Mouse (Mus musculus): Measurements from ENCODE around the gene Slit1. TPM values are rescaled to one million over a fixed set of nuclear protein-coding genes. Genes with fewer than 3 reads are reported as not detected.

The Slit1 gene
- polyA plus RNA-seq, 1 experiment: 0.34 TPM

DNA sequence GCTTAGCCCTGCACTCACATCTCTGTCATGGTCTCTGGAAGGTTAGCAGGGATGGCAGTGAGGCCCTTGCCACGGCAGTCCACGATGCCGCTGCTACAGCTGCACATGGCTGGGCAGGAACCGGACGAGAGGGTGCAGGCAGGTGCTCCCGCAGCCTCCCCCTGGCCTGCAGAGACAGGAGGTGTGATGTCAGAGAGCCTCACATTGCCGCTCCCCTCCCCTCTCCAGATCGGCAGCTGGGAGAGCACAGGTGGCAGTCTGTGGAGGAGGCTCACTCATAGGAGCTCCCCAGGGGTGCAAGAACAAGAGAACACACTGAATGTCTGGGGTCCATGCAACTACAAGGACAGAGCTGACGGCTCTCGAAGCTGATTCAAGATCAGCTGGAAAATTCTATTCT is 94.1 kb downstream of the Slit1 start:
- TF ChIP-seq FLI1 (IDR thresholded peaks at IDR 0.05; ENCODE audit: low read length) (no peak), GATA1 (IDR thresholded peaks at IDR 0.05; ENCODE audit: borderline replicate concordance, low read length) (no peak)
- Histone ChIP-seq H3K27me3 (replicated peaks) (peaks cover 77% of the 10 kb centered on the region), H3K9me3 (peaks cover 9% of the 10 kb centered on the region), H3K4me1 (peaks cover 8% of the 10 kb centered on the region), H3K36me3 (replicated peaks; ENCODE audit: low read length) (no peaks in the 10 kb centered on the region), H3K4me3 (replicated peaks) (peak overlapping the region; percentile 38)

DNA sequence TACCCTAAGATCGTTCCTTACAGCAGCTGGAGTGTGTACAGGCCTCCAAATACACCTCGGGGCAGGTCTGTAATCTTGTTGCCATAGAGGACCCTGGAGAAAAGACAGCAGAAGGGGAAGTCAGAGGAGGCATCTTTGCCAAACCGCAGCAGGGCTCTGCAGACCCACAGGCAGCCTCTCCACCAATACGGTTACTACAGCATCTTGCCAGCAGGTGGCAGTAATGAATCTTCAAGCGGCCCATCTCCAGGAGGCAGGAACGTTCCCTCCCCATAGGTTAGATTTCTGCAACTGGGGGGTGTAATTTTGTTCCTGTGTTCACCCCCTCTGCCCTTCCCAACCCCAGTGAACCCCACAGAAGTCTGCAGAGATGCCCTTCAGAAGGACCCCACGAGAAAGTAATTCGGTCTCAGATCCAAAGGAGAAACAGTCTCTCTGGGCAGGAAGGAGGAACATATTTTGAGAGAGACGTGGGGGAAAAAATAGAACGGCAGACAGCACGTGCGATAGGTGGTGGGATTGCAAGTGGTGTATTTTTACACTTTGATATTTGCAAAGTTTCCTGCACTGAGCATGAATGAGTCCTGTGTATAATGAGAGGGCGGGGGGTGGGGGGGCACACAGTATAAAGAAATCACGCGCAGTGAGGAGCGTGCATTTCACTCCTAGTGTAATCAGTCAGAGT is 96.4 kb downstream of the Slit1 start:
- Histone ChIP-seq H3K4me3 (replicated peaks) (peak overlapping the region; percentile 26), H3K27me3 (replicated peaks) (peaks cover 75% of the 10 kb centered on the region), H3K9me3 (peaks cover 16% of the 10 kb centered on the region), H3K36me3 (replicated peaks; ENCODE audit: low read length) (no peaks in the 10 kb centered on the region), H3K4me1 (peaks cover 8% of the 10 kb centered on the region)
- TF ChIP-seq GATA1 (IDR thresholded peaks at IDR 0.05; ENCODE audit: borderline replicate concordance, low read length): no peak
- TF ChIP-seq FLI1 (IDR thresholded peaks at IDR 0.05; ENCODE audit: low read length): no peak

DNA sequence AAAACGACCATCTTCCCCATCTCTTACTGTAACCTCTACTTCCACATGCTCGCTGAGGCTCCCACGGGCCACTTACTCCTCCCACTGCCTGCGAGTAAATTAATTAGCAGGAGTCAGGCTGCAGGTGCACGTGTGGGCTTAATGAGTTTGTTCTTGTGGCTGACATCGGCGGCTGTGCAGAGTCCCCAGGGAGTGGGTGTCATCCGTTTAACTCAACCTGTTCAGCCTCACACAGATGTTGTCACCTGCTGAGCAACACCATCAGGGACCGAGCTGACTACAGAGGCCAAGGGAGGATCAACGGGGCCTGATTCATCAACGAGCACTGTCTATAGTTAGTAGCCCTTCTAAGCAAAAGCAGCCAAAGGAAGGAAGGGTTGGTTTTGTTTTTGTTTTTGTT is 100.5 kb downstream of the Slit1 start:
- TF ChIP-seq FLI1 (IDR thresholded peaks at IDR 0.05; ENCODE audit: low read length): no peak
- H3K4me1 ChIP-seq: peaks cover 6% of the 10 kb centered on the region
- no peak overlapping the region for H3K4me3 ChIP-seq (replicated peaks)
- peaks cover 16% of the 10 kb centered on the region for H3K9me3 ChIP-seq
- peaks cover 70% of the 10 kb centered on the region for H3K27me3 ChIP-seq (replicated peaks)
- no peaks in the 10 kb centered on the region for H3K36me3 ChIP-seq (replicated peaks; ENCODE audit: low read length)

- Histone ChIP-seq H3K36me3 (replicated peaks; ENCODE audit: low read length) (no peaks in the 10 kb centered on the region), H3K4me1 (peaks cover 9% of the 10 kb centered on the region; the same call in 1 of the 2 replicates), H3K9me3 (no peaks in the 10 kb centered on the region), H3K27me3 (replicated peaks) (peaks cover 67% of the 10 kb centered on the region), H3K4me3 (replicated peaks) (no peak overlapping the region)
- TF ChIP-seq FLI1 (IDR thresholded peaks at IDR 0.05; ENCODE audit: low read length) (no peak), GATA1 (IDR thresholded peaks at IDR 0.05; ENCODE audit: borderline replicate concordance, low read length) (no peak)
Observed at GRCm38 (mm10) chr19:41634999-41635398, 108.5 kb downstream of the Slit1 start.

GRCm38 (mm10) chr19:41634099-41634498 is 109.4 kb downstream of the Slit1 start:
- Histone ChIP-seq H3K36me3 (replicated peaks; ENCODE audit: low read length) (no peaks in the 10 kb centered on the region), H3K4me1 (peaks cover 9% of the 10 kb centered on the region; the same call in 1 of the 2 replicates), H3K9me3 (no peaks in the 10 kb centered on the region), H3K27me3 (replicated peaks) (peaks cover 60% of the 10 kb centered on the region), H3K4me3 (replicated peaks) (peak overlapping the region; percentile 23)
- TF ChIP-seq GATA1 (IDR thresholded peaks at IDR 0.05; ENCODE audit: borderline replicate concordance, low read length) (no peak), FLI1 (IDR thresholded peaks at IDR 0.05; ENCODE audit: low read length) (no peak)

DNA sequence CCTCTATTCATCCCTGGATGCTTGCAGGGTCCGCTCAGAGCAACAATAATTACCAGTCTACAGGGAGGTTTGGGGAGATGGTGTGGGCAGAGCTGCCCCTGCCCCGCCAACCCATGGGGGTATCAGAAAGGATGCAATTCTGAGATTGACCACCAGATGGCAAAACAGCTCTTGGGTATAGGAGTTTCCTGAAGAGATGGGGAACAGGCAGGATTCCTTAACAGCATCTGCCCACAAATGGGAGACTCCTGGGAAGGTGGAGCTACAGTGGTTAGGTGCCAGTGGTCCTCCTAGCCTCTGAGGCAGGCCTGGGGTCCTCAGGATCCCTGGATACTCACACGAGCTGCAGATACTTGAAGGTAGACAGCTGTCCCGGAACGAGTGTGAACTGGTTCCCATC is 113.9 kb downstream of the Slit1 start:
- H3K27me3 ChIP-seq (replicated peaks): peaks cover 62% of the 10 kb centered on the region
- H3K4me1 ChIP-seq: peaks cover 9% of the 10 kb centered on the region; the same call in 1 of the 2 replicates
- H3K9me3 ChIP-seq: no peaks in the 10 kb centered on the region
- no peak overlapping the region for H3K4me3 ChIP-seq (replicated peaks)
- TF ChIP-seq GATA1 (IDR thresholded peaks at IDR 0.05; ENCODE audit: borderline replicate concordance, low read length) (no peak), FLI1 (IDR thresholded peaks at IDR 0.05; ENCODE audit: low read length) (no peak)
- H3K36me3 ChIP-seq (replicated peaks; ENCODE audit: low read length): no peaks in the 10 kb centered on the region

- H3K4me1 ChIP-seq: peaks cover 6% of the 10 kb centered on the region; the same call in 1 of the 2 replicates
- H3K4me3 ChIP-seq (replicated peaks): no peak overlapping the region
- no peaks in the 10 kb centered on the region for H3K9me3 ChIP-seq
- H3K36me3 ChIP-seq (replicated peaks; ENCODE audit: low read length): no peaks in the 10 kb centered on the region
- peaks cover 61% of the 10 kb centered on the region for H3K27me3 ChIP-seq (replicated peaks)
- TF ChIP-seq GATA1 (IDR thresholded peaks at IDR 0.05; ENCODE audit: borderline replicate concordance, low read length) (no peak), FLI1 (IDR thresholded peaks at IDR 0.05; ENCODE audit: low read length) (no peak)
Observed at GRCm38 (mm10) chr19:41628970-41629369, 114.5 kb downstream of the Slit1 start.

DNA sequence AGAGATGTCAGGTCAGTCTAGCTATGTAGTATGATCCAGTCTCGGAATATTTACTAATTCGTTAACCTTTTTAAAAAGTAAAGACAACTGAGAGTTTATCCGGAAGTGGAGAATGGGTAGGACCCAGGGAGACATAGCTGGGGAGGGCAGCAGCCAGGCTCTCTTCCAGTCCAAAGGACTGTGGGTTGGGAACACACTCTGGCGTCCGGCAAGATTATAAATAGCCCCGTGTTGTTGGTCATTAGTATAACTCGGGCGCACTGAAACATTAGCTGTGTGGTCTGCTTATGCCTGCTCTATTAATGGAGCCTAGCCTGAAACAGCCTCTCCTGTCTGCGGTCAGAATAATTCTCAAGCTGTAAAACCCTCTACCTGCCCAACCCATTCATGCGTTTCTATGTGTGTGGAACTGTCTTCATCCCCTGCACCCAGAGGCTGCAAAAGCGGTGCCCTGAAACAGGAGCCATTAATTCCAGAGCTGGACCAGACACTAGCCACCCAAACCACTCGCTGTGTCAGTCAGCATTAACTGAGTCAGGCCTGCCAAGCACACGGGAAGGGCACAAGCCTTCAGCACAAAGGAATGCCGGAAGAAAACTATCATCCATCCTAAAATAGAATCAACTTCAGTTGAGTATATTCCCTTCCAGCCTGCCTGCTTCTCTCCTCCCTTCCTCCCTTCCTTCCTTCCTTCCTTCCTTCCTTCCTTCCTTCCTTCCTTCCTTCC is 122.9 kb downstream of the Slit1 start:
- Histone ChIP-seq H3K4me1 (peaks cover 2% of the 10 kb centered on the region; the same call in 1 of the 2 replicates), H3K27me3 (replicated peaks) (peaks cover 66% of the 10 kb centered on the region), H3K4me3 (replicated peaks) (no peak overlapping the region), H3K36me3 (replicated peaks; ENCODE audit: low read length) (no peaks in the 10 kb centered on the region), H3K9me3 (no peaks in the 10 kb centered on the region)
- TF ChIP-seq FLI1 (IDR thresholded peaks at IDR 0.05; ENCODE audit: low read length) (no peak), GATA1 (IDR thresholded peaks at IDR 0.05; ENCODE audit: borderline replicate concordance, low read length) (no peak)

GRCm38 (mm10) chr19:41618771-41619385 is 124.6 kb downstream of the Slit1 start:
- H3K4me3 ChIP-seq (replicated peaks): no peak overlapping the region
- peaks cover 73% of the 10 kb centered on the region for H3K27me3 ChIP-seq (replicated peaks)
- TF ChIP-seq GATA1 (IDR thresholded peaks at IDR 0.05; ENCODE audit: borderline replicate concordance, low read length) (no peak), FLI1 (IDR thresholded peaks at IDR 0.05; ENCODE audit: low read length) (no peak)
- H3K9me3 ChIP-seq: no peaks in the 10 kb centered on the region
- H3K36me3 ChIP-seq (replicated peaks; ENCODE audit: low read length): no peaks in the 10 kb centered on the region
- peaks cover 3% of the 10 kb centered on the region; the same call in 1 of the 2 replicates for H3K4me1 ChIP-seq

Data from megakaryocyte, embryonic 14.5 days (primary cell).